Mouse (Mus musculus) neutrophil, adult 5-6 weeks (primary cell): ENCODE results near the gene Cacna1c. TPM values are rescaled to one million over a fixed set of nuclear protein-coding genes. Genes with fewer than 3 reads are reported as not detected.
A peak's percentile ranks its signal among the peaks of the same experiment; 100 is the strongest.

ENCODE experiments used
- ATAC-seq: fragments of 151-379, 151-347 bp; 2 replicates; pipeline ENCODE4 v1.8.0; 2017; ENCODE audit warnings: mild to moderate bottlenecking, moderate TSS enrichment; ENCODE audit not compliant: insufficient number of reproducible peaks, poor library complexity, low FRiP score, severe bottlenecking; ENCODE audit errors: extremely low read depth
- total RNA-seq: library from RNA; stranded (forward); fragments of 200-1000 nt; gene quantifications from 2 replicates; pipeline ENCODE4 v1.2.3, GENCODE M21; 2017

Gene Cacna1c
- total RNA-seq, 1 experiment from 2014 or later, result 0.12 TPM

- no peak for ATAC-seq
These were observed 20.1 kb downstream of the Cacna1c start for GRCm38 (mm10) chr6:119176103-119176502.

GRCm38 (mm10) chr6:119175078-119175853 lies 21.0 kb downstream of the Cacna1c start, which contains the start of gene Dcp1b:
Gene Dcp1b, plus strand, starts transcription at chr6:119175253.
- peak; percentile 85 for ATAC-seq

GRCm38 (mm10) chr6:119174307-119175074 lies 21.7 kb downstream of the Cacna1c start:
- no peak for ATAC-seq

- no peak for ATAC-seq
These were observed 30.5 kb downstream of the Cacna1c start for GRCm38 (mm10) chr6:119165677-119166076.

GRCm38 (mm10) chr6:119145109-119145508 lies 51.1 kb downstream of the Cacna1c start:
- ATAC-seq, result no peak

GRCm38 (mm10) chr6:119139561-119139960 lies 56.7 kb downstream of the Cacna1c start:
- no peak for ATAC-seq

GRCm38 (mm10) chr6:119137768-119138167 lies 58.5 kb downstream of the Cacna1c start:
- ATAC-seq, result no peak

- ATAC-seq, result no peak
These were observed 63.4 kb downstream of the Cacna1c start for GRCm38 (mm10) chr6:119132863-119133262.

GRCm38 (mm10) chr6:119132111-119132735 lies 64.0 kb downstream of the Cacna1c start:
- no peak for ATAC-seq

GRCm38 (mm10) chr6:119129664-119130063 lies 66.6 kb downstream of the Cacna1c start:
- ATAC-seq, result no peak

GRCm38 (mm10) chr6:119128521-119128920 lies 67.7 kb downstream of the Cacna1c start:
- ATAC-seq, result no peak

- ATAC-seq, result no peak
These were observed 68.1 kb downstream of the Cacna1c start for GRCm38 (mm10) chr6:119128076-119128475.

GRCm38 (mm10) chr6:119126991-119127390 lies 69.2 kb downstream of the Cacna1c start:
- ATAC-seq, result no peak

GRCm38 (mm10) chr6:119118371-119118770 lies 77.8 kb downstream of the Cacna1c start:
- no peak for ATAC-seq

GRCm38 (mm10) chr6:119116290-119116689 lies 79.9 kb downstream of the Cacna1c start:
- ATAC-seq, result no peak

GRCm38 (mm10) chr6:119113362-119113761 lies 82.9 kb downstream of the Cacna1c start:
- no peak for ATAC-seq

GRCm38 (mm10) chr6:119110369-119110768 lies 85.8 kb downstream of the Cacna1c start:
- ATAC-seq, result no peak

GRCm38 (mm10) chr6:119108466-119109394 lies 87.5 kb downstream of the Cacna1c start:
- ATAC-seq, result no peak
